Mouse (Mus musculus) ES-E14 (cell line): ENCODE measurements around the gene Kirrel3. TPM values are rescaled to one million over a fixed set of nuclear protein-coding genes. Genes with fewer than 3 reads are reported as not detected.

ENCODE experiments used
- DNase-seq: peaks from one replicate; pipeline ENCODE4 v3.0.0-alpha.2; 2013; ENCODE audit warnings: low read depth, low spot score
- H3K27ac ChIP-seq: 2 replicates; pipeline ENCODE4 v1.5.1; 2012; ENCODE audit warnings: low read depth, mild to moderate bottlenecking, low read length, moderate library complexity, mixed read lengths; ENCODE audit not compliant: poor library complexity, insufficient read depth, severe bottlenecking
- H3K36me3 ChIP-seq: 2 replicates; pipeline ENCODE4 v1.6.1; 2012; ENCODE audit warnings: mild to moderate bottlenecking, low read length, moderate library complexity, mixed read lengths; ENCODE audit not compliant: control insufficient read depth, poor library complexity, insufficient read depth, severe bottlenecking
- H3K4me1 ChIP-seq, 2 experiments: fragments of 150-350 bp in 1 of 2; sonication (generic) in 1 of 2; 2 replicates each; pipeline ENCODE4 v1.6.1; 2012; ENCODE audit warnings: low read length in 2 of 2, mild to moderate bottlenecking in 1 of 2, mixed read lengths in 1 of 2; ENCODE audit not compliant: control insufficient read depth in 2 of 2, insufficient read depth in 2 of 2, poor library complexity in 1 of 2
- H3K4me3 ChIP-seq, 2 experiments: fragments of 150-350 bp in 1 of 2; sonication (generic) in 1 of 2; 2 replicates each; pipeline ENCODE4 v1.5.1; 2012; ENCODE audit warnings: low read length in 2 of 2, low read depth in 1 of 2, mild to moderate bottlenecking in 1 of 2, mixed read lengths in 1 of 2; ENCODE audit not compliant: insufficient read depth in 1 of 2, poor library complexity in 1 of 2, severe bottlenecking in 1 of 2
- H3K9ac ChIP-seq: 2 replicates; pipeline ENCODE4 v1.6.1; 2012; ENCODE audit warnings: low read depth, mild to moderate bottlenecking, low read length, mixed read lengths; ENCODE audit not compliant: poor library complexity, insufficient read depth, severe bottlenecking
- H3K9me3 ChIP-seq: fragments of 150-350 bp; sonication (generic); 2 replicates; pipeline ENCODE4 v1.6.1; 2012; ENCODE audit warnings: low read depth, mild to moderate bottlenecking, low read length; ENCODE audit not compliant: control insufficient read depth, insufficient read depth
- CHD2 ChIP-seq: IDR thresholded peaks from 2 replicates; pipeline ENCODE4 v1.6.1; 2014; ENCODE audit warnings: mild to moderate bottlenecking, low read depth, low read length, inconsistent platforms
- HCFC1 ChIP-seq: IDR thresholded peaks from 2 replicates; pipeline ENCODE4 v1.6.1; 2012; ENCODE audit warnings: low read length, inconsistent platforms, borderline replicate concordance; ENCODE audit not compliant: insufficient read depth
- MAFK ChIP-seq: IDR thresholded peaks from 2 replicates; pipeline ENCODE4 v1.6.1; 2014; ENCODE audit warnings: mild to moderate bottlenecking, low read depth, low read length, inconsistent platforms; ENCODE audit not compliant: insufficient read depth
- ZC3H11A ChIP-seq: IDR thresholded peaks from 2 replicates; pipeline ENCODE4 v1.6.1; 2012; ENCODE audit warnings: low read depth, mild to moderate bottlenecking, inconsistent platforms, low read length, borderline replicate concordance
- ZNF384 ChIP-seq: IDR thresholded peaks from 2 replicates; pipeline ENCODE4 v1.6.1; 2012; ENCODE audit warnings: low read depth, low read length, inconsistent platforms
- in situ Hi-C, 2 experiments: fragments of 600-800 bp; cut with MboI; formaldehyde crosslinking; loops; one replicate each; pipeline ENCODE4 v1.15.1; 2025; ENCODE audit warnings: low sequenced_read_pairs in 2 of 2, inconsistent platforms in 1 of 2; ENCODE audit not compliant: unreplicated experiment in 2 of 2
- total RNA-seq: library from RNA; depleted of rRNA; stranded (reverse); fragments of 300-350 nt; gene quantifications from 2 replicates; pipeline ENCODE4 v1.2.3, GENCODE M21; 2012

Gene Kirrel3
- total RNA-seq, 1 experiment = 0.67 TPM

- H3K9ac ChIP-seq = no peak overlapping the region
- TF ChIP-seq CHD2 (no peak), HCFC1 (no peak), ZNF384 (no peak), MAFK (no peak), ZC3H11A (no peak)
- no peak for DNase-seq
- peaks cover 4 to 28% of the 10 kb centered on the region in 2 experiments; a peak in 3 of 4 replicates for H3K4me1 ChIP-seq
- no peaks in the 10 kb centered on the region for H3K9me3 ChIP-seq
- H3K4me3 ChIP-seq = no peak overlapping the region
- no peaks in the 10 kb centered on the region for H3K36me3 ChIP-seq
- no peak overlapping the region for H3K27ac ChIP-seq
- in situ Hi-C loops = no loop called here
Measured at GRCm38 (mm10) chr9:34997880-34998865, 512.5 kb downstream of the Kirrel3 start.

GRCm38 (mm10) chr9:35004113-35004512 is 518.4 kb downstream of the Kirrel3 start:
- no peak for TF ChIP-seq HCFC1
- no peak for TF ChIP-seq MAFK
- TF ChIP-seq ZC3H11A = no peak
- no peak for TF ChIP-seq CHD2
- TF ChIP-seq ZNF384 = no peak
- Histone ChIP-seq H3K36me3 (no peaks in the 10 kb centered on the region), H3K27ac (no peak overlapping the region), H3K9ac (no peak overlapping the region), H3K4me3 (no peak overlapping the region), H3K9me3 (no peaks in the 10 kb centered on the region), H3K4me1 (no peaks in the 10 kb centered on the region)
- in situ Hi-C loops = loop anchor here in 1 of 2 experiments (25.0 kb wide), 1 partner anchor 142 kb away; no protein-coding TSS in a partner anchor
- DNase-seq = no peak

- no peak for DNase-seq
- H3K9ac ChIP-seq = no peak overlapping the region
- H3K36me3 ChIP-seq = no peaks in the 10 kb centered on the region
- H3K4me3 ChIP-seq = no peak overlapping the region
- no peaks in the 10 kb centered on the region for H3K4me1 ChIP-seq
- TF ChIP-seq HCFC1 (no peak), ZNF384 (no peak), ZC3H11A (no peak), MAFK (no peak), CHD2 (no peak)
- H3K9me3 ChIP-seq = no peaks in the 10 kb centered on the region
- no peak overlapping the region for H3K27ac ChIP-seq
- in situ Hi-C loops = loop anchor here in 1 of 2 experiments (25.0 kb wide), 1 partner anchor 146 kb away; no protein-coding TSS in a partner anchor
Measured at GRCm38 (mm10) chr9:35007697-35008341, 522.1 kb downstream of the Kirrel3 start.

GRCm38 (mm10) chr9:35016762-35017161 is 531.1 kb downstream of the Kirrel3 start:
- TF ChIP-seq HCFC1 (no peak), ZC3H11A (no peak), MAFK (no peak), CHD2 (no peak), ZNF384 (no peak)
- no peak overlapping the region for H3K27ac ChIP-seq
- no peak for DNase-seq
- H3K4me3 ChIP-seq = no peak overlapping the region
- H3K36me3 ChIP-seq = no peaks in the 10 kb centered on the region
- no peak overlapping the region for H3K9ac ChIP-seq
- in situ Hi-C loops = loop anchor here (5.0 to 25.0 kb wide), 2 partner anchors 154 to 159 kb away; no protein-coding TSS in a partner anchor
- no peaks in the 10 kb centered on the region for H3K4me1 ChIP-seq
- no peaks in the 10 kb centered on the region for H3K9me3 ChIP-seq
